Mouse (Mus musculus): ENCODE results near the gene Fam170b. TPM values are rescaled to one million over a fixed set of nuclear protein-coding genes. Genes with fewer than 3 reads are reported as not detected.

Gene Fam170b
- polyA plus RNA-seq, 1 experiment, result not detected

GRCm38 (mm10) chr14:32825426-32826032 is 8.2 kb upstream of the Fam170b start:
- Histone ChIP-seq H3K36me3 (replicated peaks; ENCODE audit: low read length) (no peaks in the 10 kb centered on the region), H3K4me3 (replicated peaks) (no peak overlapping the region), H3K9me3 (peaks cover 12% of the 10 kb centered on the region), H3K27me3 (replicated peaks) (peaks cover 55% of the 10 kb centered on the region), H3K4me1 (peaks cover 17% of the 10 kb centered on the region)
- no peak for TF ChIP-seq GATA1 (IDR thresholded peaks at IDR 0.05; ENCODE audit: borderline replicate concordance, low read length)

GRCm38 (mm10) chr14:32827165-32827564 is 6.6 kb upstream of the Fam170b start:
- peaks cover 17% of the 10 kb centered on the region for H3K4me1 ChIP-seq
- H3K36me3 ChIP-seq (replicated peaks; ENCODE audit: low read length), result no peaks in the 10 kb centered on the region
- H3K9me3 ChIP-seq, result peaks cover 12% of the 10 kb centered on the region
- no peak overlapping the region for H3K4me3 ChIP-seq (replicated peaks)
- peaks cover 46% of the 10 kb centered on the region for H3K27me3 ChIP-seq (replicated peaks)
- no peak for TF ChIP-seq GATA1 (IDR thresholded peaks at IDR 0.05; ENCODE audit: borderline replicate concordance, low read length)
- TF ChIP-seq FLI1 (IDR thresholded peaks at IDR 0.05; ENCODE audit: low read length), result no peak

GRCm38 (mm10) chr14:32827994-32828650 is 5.6 kb upstream of the Fam170b start:
- peaks cover 53% of the 10 kb centered on the region for H3K27me3 ChIP-seq (replicated peaks)
- peaks cover 17% of the 10 kb centered on the region for H3K4me1 ChIP-seq
- H3K9me3 ChIP-seq, result peaks cover 12% of the 10 kb centered on the region
- TF ChIP-seq GATA1 (IDR thresholded peaks at IDR 0.05; ENCODE audit: borderline replicate concordance, low read length), result no peak
- TF ChIP-seq FLI1 (IDR thresholded peaks at IDR 0.05; ENCODE audit: low read length), result no peak
- no peaks in the 10 kb centered on the region for H3K36me3 ChIP-seq (replicated peaks; ENCODE audit: low read length)
- no peak overlapping the region for H3K4me3 ChIP-seq (replicated peaks)

- Histone ChIP-seq H3K9me3 (0 out of 2 replicates have a peak, but pooled peaks cover 2% of the 10 kb centered on the region), H3K36me3 (replicated peaks; ENCODE audit: low read length) (no peaks in the 10 kb centered on the region), H3K4me3 (replicated peaks) (no peak overlapping the region), H3K27me3 (replicated peaks) (peaks cover 56% of the 10 kb centered on the region), H3K4me1 (no peaks in the 10 kb centered on the region)
- TF ChIP-seq GATA1 (IDR thresholded peaks at IDR 0.05; ENCODE audit: borderline replicate concordance, low read length), result no peak
- no peak for TF ChIP-seq FLI1 (IDR thresholded peaks at IDR 0.05; ENCODE audit: low read length)
Observed at GRCm38 (mm10) chr14:32835181-32835580, 1.4 kb downstream of the Fam170b start.

- H3K27me3 ChIP-seq (replicated peaks), result peaks cover 56% of the 10 kb centered on the region
- no peak overlapping the region for H3K4me3 ChIP-seq (replicated peaks)
- TF ChIP-seq FLI1 (IDR thresholded peaks at IDR 0.05; ENCODE audit: low read length) (no peak), GATA1 (IDR thresholded peaks at IDR 0.05; ENCODE audit: borderline replicate concordance, low read length) (no peak)
- H3K36me3 ChIP-seq (replicated peaks; ENCODE audit: low read length), result no peaks in the 10 kb centered on the region
- no peaks in the 10 kb centered on the region for H3K9me3 ChIP-seq
- H3K4me1 ChIP-seq, result no peaks in the 10 kb centered on the region
Observed at GRCm38 (mm10) chr14:32835596-32835995, 1.8 kb downstream of the Fam170b start.

- H3K36me3 ChIP-seq (replicated peaks; ENCODE audit: low read length), result no peaks in the 10 kb centered on the region
- peaks cover 54% of the 10 kb centered on the region for H3K27me3 ChIP-seq (replicated peaks)
- TF ChIP-seq GATA1 (IDR thresholded peaks at IDR 0.05; ENCODE audit: borderline replicate concordance, low read length), result no peak
- no peak for TF ChIP-seq FLI1 (IDR thresholded peaks at IDR 0.05; ENCODE audit: low read length)
- no peaks in the 10 kb centered on the region for H3K4me1 ChIP-seq
- no peak overlapping the region for H3K4me3 ChIP-seq (replicated peaks)
- no peaks in the 10 kb centered on the region for H3K9me3 ChIP-seq
Observed at GRCm38 (mm10) chr14:32836191-32836590, 2.4 kb downstream of the Fam170b start.

GRCm38 (mm10) chr14:32842052-32842451 is 8.3 kb downstream of the Fam170b start:
- H3K36me3 ChIP-seq (replicated peaks; ENCODE audit: low read length), result no peaks in the 10 kb centered on the region
- no peaks in the 10 kb centered on the region for H3K4me1 ChIP-seq
- no peak overlapping the region for H3K4me3 ChIP-seq (replicated peaks)
- H3K27me3 ChIP-seq (replicated peaks), result peaks cover 23% of the 10 kb centered on the region
- no peak for TF ChIP-seq FLI1 (IDR thresholded peaks at IDR 0.05; ENCODE audit: low read length)
- H3K9me3 ChIP-seq, result no peaks in the 10 kb centered on the region

GRCm38 (mm10) chr14:32854059-32854458 is 20.3 kb downstream of the Fam170b start:
- Histone ChIP-seq H3K4me1 (peaks cover 7% of the 10 kb centered on the region; the same call in 1 of the 2 replicates), H3K36me3 (replicated peaks; ENCODE audit: low read length) (no peaks in the 10 kb centered on the region), H3K27me3 (replicated peaks) (peaks cover 48% of the 10 kb centered on the region), H3K4me3 (replicated peaks) (no peak overlapping the region), H3K9me3 (no peaks in the 10 kb centered on the region)
- TF ChIP-seq FLI1 (IDR thresholded peaks at IDR 0.05; ENCODE audit: low read length) (no peak), GATA1 (IDR thresholded peaks at IDR 0.05; ENCODE audit: borderline replicate concordance, low read length) (no peak)

- Histone ChIP-seq H3K27me3 (replicated peaks) (peaks cover 66% of the 10 kb centered on the region), H3K9me3 (no peaks in the 10 kb centered on the region), H3K4me1 (peaks cover 15% of the 10 kb centered on the region), H3K36me3 (replicated peaks; ENCODE audit: low read length) (no peaks in the 10 kb centered on the region), H3K4me3 (replicated peaks) (no peak overlapping the region)
- no peak for TF ChIP-seq FLI1 (IDR thresholded peaks at IDR 0.05; ENCODE audit: low read length)
- TF ChIP-seq GATA1 (IDR thresholded peaks at IDR 0.05; ENCODE audit: borderline replicate concordance, low read length), result no peak
Observed at GRCm38 (mm10) chr14:32856246-32856645, 22.5 kb downstream of the Fam170b start.

GRCm38 (mm10) chr14:32856681-32857328 is 23.0 kb downstream of the Fam170b start, which contains the start of gene Vstm4:
Gene Vstm4, plus strand, starts transcription at chr14:32856756.
- H3K27me3 ChIP-seq (replicated peaks), result peaks cover 72% of the 10 kb centered on the region
- TF ChIP-seq FLI1 (IDR thresholded peaks at IDR 0.05; ENCODE audit: low read length), result no peak
- TF ChIP-seq GATA1 (IDR thresholded peaks at IDR 0.05; ENCODE audit: borderline replicate concordance, low read length), result no peak
- no peak within 1 kb of the TSS for H3K4me3 ChIP-seq (replicated peaks)
- no peaks in the 10 kb centered on the region for H3K9me3 ChIP-seq
- no peaks in the 10 kb centered on the region for H3K36me3 ChIP-seq (replicated peaks; ENCODE audit: low read length)
- peaks cover 15% of the 10 kb centered on the region for H3K4me1 ChIP-seq
